Mouse (Mus musculus) MEL (cell line): ENCODE results near the gene Prdm16. TPM values are rescaled to one million over a fixed set of nuclear protein-coding genes. Genes with fewer than 3 reads are reported as not detected.

ENCODE experiments used
- DNase-seq: peaks from one replicate; pipeline ENCODE4 v3.0.0; 2011; ENCODE audit warnings: low read depth, low spot score
- H3K27ac ChIP-seq: 2 replicates; pipeline ENCODE4 v1.5.1; 2012; ENCODE audit warnings: low read depth, mild to moderate bottlenecking, control low read depth, low read length, moderate library complexity; ENCODE audit not compliant: control insufficient read depth
- H3K27me3 ChIP-seq, 2 experiments: fragments of 150-350 bp in 1 of 2; sonication (generic) in 1 of 2; 2 replicates each; pipeline ENCODE4 v1.6.1; 2012; ENCODE audit warnings: low read length in 2 of 2, mild to moderate bottlenecking in 2 of 2, improper control_type of control experiment in 1 of 2, moderate library complexity in 1 of 2; ENCODE audit not compliant: insufficient read depth in 2 of 2, control insufficient read depth in 1 of 2
- H3K36me3 ChIP-seq, 2 experiments: 2 replicates each; pipeline ENCODE4 v1.6.1; 2012 to 2014; ENCODE audit warnings: low read length in 2 of 2, improper control_type of control experiment in 1 of 2, inconsistent platforms in 1 of 2, mild to moderate bottlenecking in 1 of 2; ENCODE audit not compliant: insufficient read depth in 2 of 2, control insufficient read depth in 1 of 2
- H3K4me1 ChIP-seq, 2 experiments: fragments of 150-350 bp in 1 of 2; sonication (generic) in 1 of 2; 2 replicates each; pipeline ENCODE4 v1.6.1; 2012; ENCODE audit warnings: low read length in 2 of 2, improper control_type of control experiment in 1 of 2, mild to moderate bottlenecking in 1 of 2; ENCODE audit not compliant: insufficient read depth in 2 of 2, control insufficient read depth in 1 of 2
- H3K4me3 ChIP-seq, 2 experiments: fragments of 150-350 bp in 1 of 2; sonication (generic) in 1 of 2; 2 replicates each; pipeline ENCODE4 v1.5.1; 2012; ENCODE audit warnings: low read depth in 2 of 2, low read length in 2 of 2, mild to moderate bottlenecking in 2 of 2, moderate library complexity in 2 of 2, control low read depth in 1 of 2, improper control_type of control experiment in 1 of 2; ENCODE audit not compliant: control insufficient read depth in 1 of 2, insufficient read depth in 1 of 2
- H3K79me2 ChIP-seq: 2 replicates; pipeline ENCODE4 v1.6.1; 2012; ENCODE audit warnings: mild to moderate bottlenecking, low read length, moderate library complexity; ENCODE audit not compliant: control insufficient read depth, poor library complexity, insufficient read depth
- H3K9ac ChIP-seq: 2 replicates; pipeline ENCODE4 v1.6.1; 2012; ENCODE audit warnings: low read depth, mild to moderate bottlenecking, control low read depth, low read length, moderate library complexity; ENCODE audit not compliant: control insufficient read depth, poor library complexity, severe bottlenecking
- H3K9me3 ChIP-seq: fragments of 150-350 bp; sonication (generic); replicated peaks from 2 replicates; pipeline ENCODE4 v1.6.1; 2012; ENCODE audit warnings: mild to moderate bottlenecking, low read length, improper control_type of control experiment, moderate library complexity; ENCODE audit not compliant: insufficient read depth
- BHLHE40 ChIP-seq: IDR thresholded peaks from 2 replicates; pipeline ENCODE4 v1.6.1; 2012; ENCODE audit warnings: low read depth, mild to moderate bottlenecking, inconsistent platforms, low read length, improper control_type of control experiment, borderline replicate concordance
- CHD2 ChIP-seq: IDR thresholded peaks from 2 replicates; pipeline ENCODE4 v1.6.1; 2011; ENCODE audit warnings: low read length, improper control_type of control experiment
- CTCF ChIP-seq, 3 experiments: IDR thresholded peaks in 2 of 3; conservative IDR thresholded peaks in 1 of 3; 2 replicates each; pipeline ENCODE4 v1.5.1; 2011 to 2012; ENCODE audit warnings: low read length in 3 of 3, low read depth in 2 of 3, mild to moderate bottlenecking in 2 of 3, improper control_type of control experiment in 1 of 3, inconsistent platforms in 1 of 3, mixed read lengths in 1 of 3, moderate library complexity in 1 of 3; ENCODE audit not compliant: control insufficient read depth in 1 of 3, insufficient read depth in 1 of 3, poor library complexity in 1 of 3, severe bottlenecking in 1 of 3
- ELF1 ChIP-seq: IDR thresholded peaks from 2 replicates; pipeline ENCODE4 v1.6.1; 2014; ENCODE audit warnings: low read depth, mild to moderate bottlenecking, inconsistent platforms, low read length, improper control_type of control experiment, moderate library complexity
- EP300 ChIP-seq, 2 experiments: IDR thresholded peaks; 2 replicates each; pipeline ENCODE4 v1.6.1; 2011; ENCODE audit warnings: improper control_type of control experiment in 2 of 2, low read length in 2 of 2, low read depth in 1 of 2, mild to moderate bottlenecking in 1 of 2
- GABPA ChIP-seq: IDR thresholded peaks from 2 replicates; pipeline ENCODE4 v1.6.1; 2012; ENCODE audit warnings: low read depth, mild to moderate bottlenecking, inconsistent platforms, low read length, improper control_type of control experiment, moderate library complexity
- KAT2A ChIP-seq: conservative IDR thresholded peaks from 2 replicates; pipeline ENCODE4 v1.6.1; 2012; ENCODE audit warnings: low read depth, low read length, improper control_type of control experiment, inconsistent platforms
- MAFK ChIP-seq: IDR thresholded peaks from 2 replicates; pipeline ENCODE4 v1.6.1; 2011; ENCODE audit warnings: low read depth, mild to moderate bottlenecking, low read length, improper control_type of control experiment, borderline replicate concordance
- MAX ChIP-seq: IDR thresholded peaks from 2 replicates; pipeline ENCODE4 v1.6.1; 2011; ENCODE audit warnings: low read length, improper control_type of control experiment
- MAZ ChIP-seq: IDR thresholded peaks from 2 replicates; pipeline ENCODE4 v1.6.1; 2012; ENCODE audit warnings: low read depth, mild to moderate bottlenecking, inconsistent platforms, low read length, improper control_type of control experiment
- MXI1 ChIP-seq: IDR thresholded peaks from 2 replicates; pipeline ENCODE4 v1.6.1; 2011; ENCODE audit warnings: mild to moderate bottlenecking, low read depth, low read length, improper control_type of control experiment
- POLR2A ChIP-seq, 2 experiments: IDR thresholded peaks; 2 replicates each; pipeline ENCODE4 v1.6.1; 2011 to 2012; ENCODE audit warnings: low read length in 2 of 2, mild to moderate bottlenecking in 2 of 2, control low read depth in 1 of 2, improper control_type of control experiment in 1 of 2, low read depth in 1 of 2, moderate library complexity in 1 of 2; ENCODE audit not compliant: control insufficient read depth in 1 of 2, insufficient read depth in 1 of 2, poor library complexity in 1 of 2
- POLR2AphosphoS2 ChIP-seq: IDR thresholded peaks from 2 replicates; pipeline ENCODE4 v1.6.1; 2011; ENCODE audit warnings: low read length, improper control_type of control experiment
- POLR2AphosphoS5 ChIP-seq: IDR thresholded peaks from 2 replicates; pipeline ENCODE4 v1.6.1; 2012; ENCODE audit warnings: low read depth, borderline replicate concordance, mild to moderate bottlenecking, inconsistent platforms, low read length, moderate library complexity, mixed read lengths
- SIN3A ChIP-seq: IDR thresholded peaks from 2 replicates; pipeline ENCODE4 v1.6.1; 2012; ENCODE audit warnings: low read length, improper control_type of control experiment, inconsistent platforms
- SMC3 ChIP-seq: IDR thresholded peaks from 2 replicates; pipeline ENCODE4 v1.6.1; 2011; ENCODE audit warnings: low read depth, low read length, improper control_type of control experiment
- TAL1 ChIP-seq: IDR thresholded peaks from 2 replicates; pipeline ENCODE4 v1.6.1; 2012; ENCODE audit warnings: mild to moderate bottlenecking, inconsistent platforms, low read length, moderate library complexity, mixed read lengths
- TBP ChIP-seq: IDR thresholded peaks from 2 replicates; pipeline ENCODE4 v1.8.0; 2011; ENCODE audit warnings: low read depth, low read length, improper control_type of control experiment
- USF1 ChIP-seq: IDR thresholded peaks from 2 replicates; pipeline ENCODE4 v1.6.1; 2014; ENCODE audit warnings: low read depth, mild to moderate bottlenecking, inconsistent platforms, low read length, improper control_type of control experiment, moderate library complexity
- USF2 ChIP-seq, 2 experiments: IDR thresholded peaks; 2 replicates each; pipeline ENCODE4 v1.6.1; 2011 to 2012; ENCODE audit warnings: improper control_type of control experiment in 2 of 2, low read length in 2 of 2, borderline replicate concordance in 1 of 2, inconsistent platforms in 1 of 2, low read depth in 1 of 2, mild to moderate bottlenecking in 1 of 2; ENCODE audit not compliant: insufficient read depth in 1 of 2
- ZC3H11A ChIP-seq: IDR thresholded peaks from 2 replicates; pipeline ENCODE4 v1.6.1; 2012; ENCODE audit warnings: low read depth, mild to moderate bottlenecking, inconsistent platforms, low read length, improper control_type of control experiment
- ZKSCAN1 ChIP-seq: IDR thresholded peaks from 2 replicates; pipeline ENCODE4 v1.6.1; 2012; ENCODE audit warnings: low read depth, mild to moderate bottlenecking, inconsistent platforms, low read length, improper control_type of control experiment, moderate library complexity
- ZNF384 ChIP-seq: IDR thresholded peaks from 2 replicates; pipeline ENCODE4 v1.6.1; 2012; ENCODE audit warnings: low read depth, mild to moderate bottlenecking, inconsistent platforms, low read length, improper control_type of control experiment
- polyA plus RNA-seq, 2 experiments: library from polyadenylated mRNA; stranded (reverse) in 1 of 2; unstranded in 1 of 2; fragments of >175 nt in 1 of 2; fragments of >200 nt in 1 of 2; gene quantifications; 2 replicates each; pipeline versions ENCODE4 v1.2.1 to v1.2.4; 2012; ENCODE audit warnings: low replicate concordance in 2 of 2, low read depth in 1 of 2; ENCODE audit not compliant: insufficient read length in 2 of 2, insufficient read depth in 1 of 2, missing spikeins in 1 of 2
- total RNA-seq: library from RNA; depleted of rRNA; stranded (reverse); fragments of 300-350 nt; gene quantifications from 2 replicates; pipeline ENCODE4 v1.2.3, GENCODE M21; 2012

The Prdm16 gene
- total and polyA plus RNA-seq, 3 experiments: not detected

DNA sequence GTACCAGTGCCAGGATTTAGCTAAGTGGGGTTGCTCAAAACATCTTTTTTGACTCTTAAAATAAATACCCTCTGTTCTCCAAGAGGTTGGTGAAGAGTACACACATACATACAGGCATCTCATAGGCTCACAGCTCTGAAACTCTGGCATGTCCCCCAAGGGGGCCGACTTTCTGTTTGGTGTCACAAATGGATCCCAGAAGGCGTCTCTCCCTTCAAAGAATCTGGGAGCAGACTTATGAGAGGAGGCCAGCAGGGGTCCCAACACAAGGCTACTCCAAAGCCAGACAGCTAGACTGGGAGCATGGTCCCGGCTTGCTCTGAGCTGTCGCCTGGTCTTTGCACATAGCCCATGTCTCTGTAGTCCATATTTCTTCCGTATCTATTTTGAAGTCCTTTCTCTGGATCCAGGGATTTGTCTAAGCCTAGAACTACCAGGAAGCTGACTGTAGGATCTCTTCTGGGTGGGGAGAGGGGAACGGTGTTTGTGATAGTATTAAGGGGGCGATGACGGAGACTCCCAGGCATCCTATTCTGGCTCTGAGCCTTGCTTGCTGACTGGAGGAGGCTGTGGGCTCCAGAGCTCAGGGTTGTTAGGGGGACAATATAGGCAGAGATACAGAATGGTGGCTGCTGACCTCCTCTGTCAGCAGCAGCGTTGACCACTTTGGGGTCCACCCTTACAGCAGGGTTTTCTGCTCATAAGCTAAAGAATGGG, 156.0 kb downstream of the Prdm16 start:
- H3K4me3 ChIP-seq: no peak overlapping the region
- no peaks in the 10 kb centered on the region for H3K27me3 ChIP-seq
- H3K9me3 ChIP-seq: no peaks in the 10 kb centered on the region
- no peaks in the 10 kb centered on the region for H3K4me1 ChIP-seq
- no peak overlapping the region for H3K27ac ChIP-seq
- H3K79me2 ChIP-seq: no peaks in the 10 kb centered on the region
- no peak for DNase-seq
- no peak overlapping the region for H3K9ac ChIP-seq
- H3K36me3 ChIP-seq: no peaks in the 10 kb centered on the region
- no peak for TF ChIP-seq EP300 (IDR thresholded peaks at IDR 0.05; ENCODE audit: low read depth in 1 of 2, low read length in 2 of 2)
- no peak for TF ChIP-seq BHLHE40
- TF ChIP-seq ZKSCAN1: no peak
- TF ChIP-seq CHD2: no peak
- no peak for TF ChIP-seq GABPA
- no peak for TF ChIP-seq POLR2AphosphoS2
- TF ChIP-seq USF2 (IDR thresholded peaks at IDR 0.05; ENCODE audit: borderline replicate concordance in 1 of 2, insufficient read depth in 1 of 2, low read depth in 1 of 2, low read length in 2 of 2): no peak
- TF ChIP-seq, all 39 proteins: peak for 0

DNA sequence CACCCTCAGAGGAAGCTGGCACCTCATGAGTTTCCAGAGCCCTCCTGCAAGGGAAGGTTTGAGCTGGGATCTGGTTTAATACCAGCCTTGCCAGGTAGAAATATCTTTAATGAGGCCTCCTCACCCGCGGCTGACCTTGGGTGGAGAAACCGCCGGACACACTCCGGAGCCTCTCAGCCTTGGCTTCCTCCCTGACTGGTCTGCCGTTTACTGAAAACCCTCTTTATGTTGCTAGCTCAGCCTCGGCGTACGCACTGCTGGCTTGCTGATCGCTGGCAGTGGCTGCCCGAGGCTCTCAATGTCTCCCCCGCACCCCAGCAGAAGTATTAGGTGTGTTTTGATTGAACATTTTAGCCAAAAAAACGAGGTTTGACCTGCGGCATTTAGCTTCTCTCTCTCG, 156.5 kb downstream of the Prdm16 start:
- H3K4me3 ChIP-seq: no peak overlapping the region
- no peaks in the 10 kb centered on the region for H3K4me1 ChIP-seq
- no peaks in the 10 kb centered on the region for H3K27me3 ChIP-seq
- no peaks in the 10 kb centered on the region for H3K36me3 ChIP-seq
- TF ChIP-seq ZNF384 (no peak), USF1 (no peak), TBP (no peak), POLR2AphosphoS5 (no peak), MAX (no peak)
- H3K9ac ChIP-seq: no peak overlapping the region
- no peak for DNase-seq
- no peaks in the 10 kb centered on the region for H3K79me2 ChIP-seq
- no peak overlapping the region for H3K27ac ChIP-seq
- H3K9me3 ChIP-seq: no peaks in the 10 kb centered on the region

DNA sequence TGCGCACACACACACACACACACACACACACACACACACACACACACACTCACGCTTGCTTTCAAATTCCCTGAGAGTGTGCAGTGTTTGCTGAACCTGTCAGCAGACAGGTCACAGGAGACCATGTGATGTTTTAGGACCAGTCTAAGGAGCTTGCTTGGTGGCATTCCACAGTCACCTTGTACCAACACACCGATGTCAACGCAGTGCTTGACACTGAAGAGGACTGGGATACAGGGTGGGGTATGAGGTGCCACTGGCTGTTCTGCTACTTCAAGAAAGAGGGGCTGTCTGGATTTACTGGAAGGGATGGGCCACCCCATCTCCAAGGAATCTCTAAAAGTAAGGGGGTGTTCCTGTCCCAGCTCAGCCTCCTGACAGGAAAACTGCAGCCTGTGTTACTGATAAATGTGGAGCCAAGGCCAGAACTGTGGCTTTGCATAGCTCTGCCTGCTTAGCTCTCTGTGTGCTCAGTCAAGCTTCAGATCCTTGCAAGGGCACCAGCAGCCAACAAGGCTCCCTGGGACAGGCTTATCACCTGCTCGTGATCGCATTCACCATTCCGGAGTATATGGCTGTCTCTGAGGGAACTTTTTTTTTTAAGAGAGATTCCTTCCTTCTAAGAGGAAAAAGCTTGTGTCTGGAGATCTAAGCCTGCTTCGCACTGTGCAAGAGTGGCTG, 157.6 kb downstream of the Prdm16 start:
- H3K27ac ChIP-seq: no peak overlapping the region
- H3K9ac ChIP-seq: no peak overlapping the region
- H3K36me3 ChIP-seq: no peaks in the 10 kb centered on the region
- H3K9me3 ChIP-seq: no peaks in the 10 kb centered on the region
- H3K27me3 ChIP-seq: no peaks in the 10 kb centered on the region
- H3K4me3 ChIP-seq: no peak overlapping the region
- DNase-seq: no peak
- no peaks in the 10 kb centered on the region for H3K4me1 ChIP-seq
- no peaks in the 10 kb centered on the region for H3K79me2 ChIP-seq
- TF ChIP-seq MAZ: no peak
- TF ChIP-seq KAT2A: no peak
- TF ChIP-seq GABPA: no peak
- no peak for TF ChIP-seq MAFK
- TF ChIP-seq ZC3H11A: no peak
- TF ChIP-seq TAL1: no peak
- TF ChIP-seq USF2 (IDR thresholded peaks at IDR 0.05; ENCODE audit: borderline replicate concordance in 1 of 2, insufficient read depth in 1 of 2, low read depth in 1 of 2, low read length in 2 of 2): no peak
- no peak for TF ChIP-seq MXI1
- no peak for TF ChIP-seq SIN3A
- no peak for TF ChIP-seq SMC3
- TF ChIP-seq BHLHE40: no peak
- TF ChIP-seq CTCF (IDR thresholded peaks at IDR 0.05 in 2 of 3, conservative IDR thresholded peaks at IDR 0.05 in 1 of 3; ENCODE audit: control insufficient read depth in 1 of 3, insufficient read depth in 1 of 3, low read depth in 2 of 3, low read length in 3 of 3, poor library complexity in 1 of 3, severe bottlenecking in 1 of 3): no peak
- TF ChIP-seq POLR2A (IDR thresholded peaks at IDR 0.05; ENCODE audit: control insufficient read depth in 1 of 2, insufficient read depth in 1 of 2, low read depth in 1 of 2, low read length in 2 of 2, poor library complexity in 1 of 2): no peak
- TF ChIP-seq ELF1: no peak
- no peak for TF ChIP-seq MAX
